Mouse (Mus musculus): ENCODE results near the gene Clp1.

Gene Clp1

DNA sequence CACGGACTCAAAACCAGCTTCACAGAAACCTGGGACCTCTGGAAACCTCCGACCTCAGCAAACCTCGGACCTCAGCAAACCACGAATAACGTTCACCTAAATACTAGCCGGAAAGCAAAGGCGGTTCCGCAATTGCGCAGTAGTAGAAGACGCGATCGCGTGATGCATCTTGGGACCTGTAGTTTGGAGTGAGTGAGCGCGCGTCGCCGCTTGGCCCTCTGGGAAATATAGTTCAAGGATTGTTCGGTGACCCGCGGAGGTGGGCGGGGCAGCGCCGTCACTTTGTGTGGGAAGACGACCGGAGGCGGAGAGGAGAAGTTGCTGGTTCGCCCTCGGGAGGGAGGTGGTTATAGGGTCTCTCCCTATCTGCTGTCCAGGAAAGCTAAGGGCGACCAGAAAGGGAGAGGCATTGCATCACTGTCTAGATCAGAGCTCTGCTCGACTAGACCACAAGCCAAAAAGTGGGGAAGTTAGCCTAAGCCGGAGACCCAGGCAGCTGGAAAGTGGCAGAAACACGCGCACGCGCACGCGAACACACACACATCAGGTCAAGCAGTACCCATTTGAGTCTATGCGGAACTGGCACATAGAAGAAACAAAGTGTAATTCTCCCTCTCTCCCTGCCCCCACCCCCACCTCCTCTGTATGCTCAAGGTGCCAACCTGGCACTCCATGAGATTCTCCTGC is at the start of gene Clp1:
Clp1 (minus strand) TSS at position 179 of the 687 bp plus-strand sequence.
- DNase-seq (ENCODE audit: low read depth, low spot score), result peak; percentile 99

DNA sequence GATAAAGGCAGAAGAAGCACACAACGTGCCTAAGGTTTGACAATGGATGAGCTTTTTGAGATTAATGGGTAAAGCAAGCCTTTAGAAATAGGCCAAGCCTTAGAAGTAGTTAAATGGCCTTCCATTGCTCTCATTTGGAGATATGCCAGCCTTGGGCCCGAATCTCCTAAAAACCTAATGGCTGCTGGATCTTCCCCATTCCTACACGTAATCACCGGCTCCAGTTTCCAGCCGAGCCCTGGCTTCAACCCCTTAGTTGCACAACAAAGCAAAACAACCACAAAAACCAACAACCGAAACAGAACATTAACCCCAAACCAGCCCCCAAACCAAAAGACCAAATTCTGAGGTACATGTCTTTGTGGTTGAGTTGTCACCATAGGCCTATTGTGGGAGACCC is 48.5 kb upstream of the Clp1 start:
- DNase-seq (ENCODE audit: low read depth, low spot score), result no peak

DNA sequence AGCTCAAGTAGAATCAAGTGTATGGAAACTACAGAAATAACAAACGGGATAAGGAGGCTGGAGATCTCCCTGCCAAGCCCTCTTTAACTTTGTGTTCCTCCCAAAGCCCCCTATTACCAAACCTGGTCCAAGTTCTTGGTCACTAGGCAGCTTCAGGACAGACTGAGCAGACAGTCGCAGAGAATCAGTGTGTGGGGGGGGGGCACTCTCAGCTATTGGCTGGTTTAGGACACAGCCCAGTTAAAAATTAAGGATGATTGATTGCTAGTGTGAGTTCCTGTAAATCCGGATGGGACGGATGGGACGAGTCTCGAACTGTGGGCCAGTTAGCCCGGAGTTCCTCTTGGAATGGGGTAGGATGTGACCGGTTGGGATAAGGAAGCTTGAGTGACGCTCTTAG is 48.1 kb upstream of the Clp1 start, which contains the start of gene Serping1:
Serping1 (minus strand) TSS at position 204 of the 400 bp plus-strand sequence.
- DNase-seq (ENCODE audit: low read depth, low spot score), result no peak

DNA sequence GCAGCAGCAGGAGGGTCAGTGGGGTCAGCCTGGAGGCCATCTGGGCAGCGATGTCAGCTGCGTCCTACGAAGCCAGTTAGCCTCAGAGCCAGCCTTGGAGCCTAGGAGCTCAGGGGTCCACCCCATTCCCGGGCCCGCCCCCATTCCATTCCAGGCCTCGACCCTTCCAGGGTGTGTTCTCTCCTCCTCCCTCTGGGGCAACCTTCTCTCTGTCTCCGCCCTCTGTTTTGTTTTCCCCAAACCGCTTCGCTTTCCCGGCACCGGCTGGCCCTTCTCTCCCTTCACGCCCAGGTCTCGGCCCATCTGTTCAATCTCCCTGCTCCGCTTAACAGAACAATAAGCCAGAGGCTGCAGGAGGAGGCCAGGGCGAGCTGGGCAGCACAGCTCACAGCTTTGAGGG is 47.6 kb upstream of the Clp1 start:
- DNase-seq (ENCODE audit: low read depth, low spot score), result peak; percentile 86

DNA sequence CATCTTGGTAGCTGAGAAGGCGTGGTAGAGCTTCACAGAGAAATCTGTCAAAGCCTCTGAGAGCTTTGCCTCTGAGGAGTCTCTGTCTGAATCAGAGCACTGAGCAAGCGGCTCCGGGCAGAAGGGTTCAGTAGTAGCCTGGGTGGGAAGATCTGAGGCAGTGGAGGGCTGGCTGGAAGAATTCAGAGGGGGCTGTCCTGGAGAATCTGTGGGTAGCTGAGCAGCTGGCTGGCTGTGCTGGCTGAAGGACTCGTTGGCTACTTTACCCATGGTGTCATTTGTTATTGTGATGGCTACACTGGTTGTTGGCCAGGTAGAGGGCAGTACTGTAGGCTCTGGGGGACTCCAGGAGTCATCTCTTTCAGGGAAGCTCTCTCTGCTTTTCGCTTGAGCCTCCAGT is 46.0 kb upstream of the Clp1 start:
- DNase-seq (ENCODE audit: low read depth, low spot score), result no peak

DNA sequence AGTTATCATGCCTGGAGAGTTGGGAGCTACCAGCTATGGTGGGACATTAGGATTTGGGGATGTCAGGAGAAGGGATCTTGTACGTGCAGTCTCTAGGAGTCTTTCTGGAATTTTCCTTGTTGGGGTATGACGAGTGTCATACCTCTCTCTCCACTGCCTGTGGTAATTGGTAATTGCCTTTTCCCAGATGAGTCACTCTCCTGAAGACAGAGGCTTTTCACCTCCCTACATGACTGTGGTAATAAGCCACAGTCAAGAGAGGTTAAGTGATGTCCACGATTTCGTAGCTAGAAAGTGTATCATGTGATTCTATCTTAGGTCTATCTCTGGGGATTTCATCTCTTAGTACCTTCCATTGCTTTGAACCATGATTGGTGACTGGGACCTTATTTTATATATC is 45.3 kb upstream of the Clp1 start:
- DNase-seq (ENCODE audit: low read depth, low spot score), result no peak

DNA sequence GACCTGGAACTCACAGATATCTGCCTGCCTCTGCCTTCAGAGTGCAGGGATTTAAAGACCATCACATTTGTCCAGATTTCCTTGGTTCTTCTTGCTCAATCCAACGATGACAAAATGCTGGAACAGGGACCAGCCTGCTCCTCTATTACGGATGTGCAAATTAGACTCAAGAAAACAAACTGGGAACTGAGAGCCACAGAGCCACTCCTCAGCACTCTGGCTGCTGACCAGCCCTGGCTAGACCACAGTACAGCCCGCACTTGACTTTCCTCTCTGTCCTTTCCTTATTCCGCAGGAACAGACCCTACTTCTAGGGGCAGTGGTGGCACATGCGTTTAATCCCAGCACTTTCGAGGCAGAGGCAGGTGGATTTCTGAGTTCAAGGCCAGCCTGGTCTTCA is 43.4 kb upstream of the Clp1 start:
- no peak for DNase-seq (ENCODE audit: low read depth, low spot score)

DNA sequence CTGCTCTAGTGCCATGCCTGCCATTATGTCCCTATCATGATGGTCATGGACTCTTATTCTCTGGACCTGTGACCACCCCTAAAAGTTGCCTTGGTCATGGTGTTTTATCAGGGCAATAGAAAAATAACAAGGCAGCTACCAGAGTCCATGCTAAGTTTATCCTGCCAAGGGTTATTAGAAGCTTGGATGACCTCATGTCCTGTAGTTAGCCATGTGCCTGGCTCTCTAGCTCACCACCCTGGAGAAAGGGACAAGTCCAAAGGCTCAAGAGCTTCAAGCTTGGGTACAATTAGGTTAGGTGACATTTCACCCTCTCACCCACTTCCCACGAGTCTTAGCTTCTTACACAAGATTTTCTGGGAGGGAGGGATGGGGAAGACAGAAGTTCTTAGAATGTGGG is 35.7 kb upstream of the Clp1 start:
- no peak for DNase-seq (ENCODE audit: low read depth, low spot score)

DNA sequence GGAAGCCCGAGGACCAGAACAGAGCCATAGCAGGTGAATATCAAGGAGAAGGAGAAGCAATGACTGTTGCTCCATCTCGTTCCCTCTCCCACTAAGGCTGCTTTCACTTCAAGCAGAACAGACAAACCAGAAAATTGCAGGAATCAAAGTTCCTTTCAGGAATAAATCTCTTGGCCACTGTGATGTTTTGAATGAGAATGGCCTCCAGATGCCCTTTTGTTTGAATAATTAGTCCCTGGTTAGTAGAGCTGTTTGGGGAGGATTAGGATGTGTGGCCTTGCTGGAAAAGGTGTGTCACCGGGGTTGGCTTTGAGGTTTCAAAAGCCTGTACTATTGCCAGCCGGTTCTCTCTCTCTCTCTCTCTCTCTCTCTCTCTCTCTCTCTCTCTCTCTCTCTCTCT is 35.1 kb upstream of the Clp1 start:
- DNase-seq (ENCODE audit: low read depth, low spot score), result peak; percentile 71

DNA sequence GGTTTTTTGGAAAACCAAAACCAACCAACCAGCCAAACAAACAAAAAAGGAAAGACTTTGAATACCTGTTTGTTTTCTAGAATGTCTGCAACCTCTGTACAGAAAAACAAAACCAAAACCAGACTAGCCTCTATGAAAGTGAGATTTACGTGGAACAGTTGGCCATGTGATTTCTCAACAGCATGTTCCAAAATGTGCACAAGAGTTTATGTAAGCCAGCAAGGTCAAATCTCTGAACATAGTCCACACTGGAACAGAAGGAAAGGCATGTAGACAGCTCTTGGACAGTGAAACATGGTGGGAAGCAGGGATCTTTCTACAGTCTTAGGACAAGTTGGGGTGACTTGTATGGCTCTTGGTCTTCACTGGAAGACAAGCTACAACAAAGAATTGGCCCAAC is 34.7 kb upstream of the Clp1 start:
- DNase-seq (ENCODE audit: low read depth, low spot score), result no peak

DNA sequence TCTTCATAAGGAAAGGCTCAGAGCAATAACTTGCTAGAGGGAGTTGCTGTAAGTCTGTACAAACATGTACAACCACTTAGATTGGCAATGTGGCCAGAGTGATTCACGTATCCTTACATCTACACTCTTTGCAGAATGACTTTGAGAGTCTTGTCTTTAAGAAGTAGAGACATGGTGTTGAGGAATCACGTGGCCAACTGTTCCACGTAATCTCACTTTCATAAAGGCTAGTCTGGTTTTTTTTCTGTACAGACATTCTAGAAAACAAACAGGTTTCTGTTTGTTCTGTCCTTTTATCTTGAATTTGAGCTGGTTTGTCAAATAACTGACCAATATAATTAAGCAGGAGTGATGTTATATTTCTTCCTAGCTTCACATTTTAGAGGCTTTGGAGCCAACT is 34.2 kb upstream of the Clp1 start:
- DNase-seq (ENCODE audit: low read depth, low spot score), result no peak

DNA sequence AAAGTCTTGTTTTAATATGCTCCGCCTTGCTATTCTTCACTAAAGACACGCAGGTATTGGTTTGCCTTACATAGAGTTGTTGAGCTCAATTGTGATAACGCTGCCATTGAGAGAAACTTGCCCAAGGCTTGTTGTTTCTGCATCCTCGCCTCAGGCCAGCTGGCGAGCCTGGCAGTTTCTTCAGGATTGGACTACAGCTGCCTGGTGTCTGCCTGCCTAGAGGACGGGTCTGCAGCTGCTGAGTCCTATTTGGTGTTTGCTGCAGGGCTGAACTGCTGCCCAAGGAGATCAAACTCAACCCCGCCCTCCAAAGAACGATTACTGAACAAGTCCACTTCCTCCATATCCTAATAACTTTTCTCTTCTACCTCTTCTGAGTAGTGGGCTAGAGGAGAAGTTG is 33.6 kb upstream of the Clp1 start:
- DNase-seq (ENCODE audit: low read depth, low spot score), result no peak

DNA sequence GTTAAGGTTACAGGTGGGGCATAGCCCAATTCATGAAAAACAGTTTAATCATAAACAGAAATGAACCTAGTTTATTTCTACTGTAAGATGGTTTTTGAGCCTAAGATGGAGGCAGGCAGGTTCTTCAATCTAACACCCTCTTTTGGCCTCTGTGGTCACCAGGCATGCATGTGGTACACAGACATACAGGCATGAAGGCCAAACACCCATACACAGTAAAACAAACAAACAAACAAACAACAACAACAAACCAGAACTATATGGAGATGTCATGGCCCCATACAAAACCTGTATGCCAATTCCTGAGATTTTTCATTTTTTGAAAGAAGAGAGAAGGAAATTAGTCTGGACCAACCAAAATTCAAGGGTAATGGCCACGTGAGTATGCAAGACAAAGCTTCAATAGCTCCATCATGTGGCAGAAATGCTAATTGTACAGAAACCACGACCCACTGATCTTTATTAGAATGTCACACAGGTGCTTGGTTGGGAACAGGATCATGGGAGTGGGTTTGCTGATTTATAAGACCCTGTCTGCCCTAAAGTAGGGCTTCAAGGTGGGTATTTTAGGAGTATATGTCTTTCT is 31.5 kb upstream of the Clp1 start:
- DNase-seq (ENCODE audit: low read depth, low spot score), result peak; percentile 65

DNA sequence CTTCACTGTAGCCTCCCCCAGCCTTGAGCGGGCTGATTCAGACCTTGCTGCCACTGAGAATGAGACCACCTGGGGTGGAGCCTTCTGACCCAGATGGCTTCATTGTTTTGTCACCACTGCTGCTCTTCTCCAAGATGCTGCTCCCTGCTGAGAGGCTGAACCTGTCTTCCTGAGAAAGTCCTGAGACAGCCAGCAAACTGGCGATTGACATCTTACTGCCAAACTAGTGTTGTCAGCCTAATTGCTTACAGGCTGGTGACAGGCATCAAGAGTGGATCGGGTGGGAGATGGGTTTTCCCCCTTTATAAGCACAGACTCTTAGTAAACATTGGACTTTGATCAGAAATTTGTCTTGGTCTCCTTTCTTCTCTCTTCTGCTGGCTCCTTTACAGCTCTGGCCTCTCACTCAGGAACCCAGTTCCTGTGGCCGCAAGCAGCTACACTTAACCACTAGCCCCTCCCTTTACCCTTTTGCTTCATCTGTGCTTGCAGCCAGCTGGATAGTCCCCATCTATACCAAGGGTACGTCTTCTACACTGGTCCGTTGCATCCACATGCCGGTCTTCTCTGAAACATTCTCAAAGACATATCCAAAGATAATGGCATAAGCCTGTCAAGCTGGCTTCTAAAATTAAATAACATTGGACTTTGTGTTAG is 30.0 kb upstream of the Clp1 start:
- DNase-seq (ENCODE audit: low read depth, low spot score), result peak; percentile 57

DNA sequence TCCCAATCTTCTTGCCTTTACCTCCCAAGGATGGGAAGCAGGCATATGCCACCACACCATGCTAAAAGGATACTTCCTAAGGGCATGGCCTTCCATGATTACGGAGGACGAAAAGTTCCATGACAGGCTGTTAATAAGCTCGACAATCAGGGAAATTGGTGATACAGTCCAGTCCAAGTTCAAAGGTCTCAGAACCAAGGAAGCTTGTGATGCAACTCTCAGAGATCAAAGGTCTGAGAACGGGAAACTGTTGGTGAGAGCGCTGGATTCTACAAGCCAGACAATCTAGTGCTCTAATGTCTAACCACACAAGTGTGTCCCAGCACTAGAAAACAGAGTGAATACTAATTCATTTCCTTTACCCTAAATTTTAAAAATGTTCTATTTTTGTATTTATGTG is 29.1 kb upstream of the Clp1 start:
- no peak for DNase-seq (ENCODE audit: low read depth, low spot score)

DNA sequence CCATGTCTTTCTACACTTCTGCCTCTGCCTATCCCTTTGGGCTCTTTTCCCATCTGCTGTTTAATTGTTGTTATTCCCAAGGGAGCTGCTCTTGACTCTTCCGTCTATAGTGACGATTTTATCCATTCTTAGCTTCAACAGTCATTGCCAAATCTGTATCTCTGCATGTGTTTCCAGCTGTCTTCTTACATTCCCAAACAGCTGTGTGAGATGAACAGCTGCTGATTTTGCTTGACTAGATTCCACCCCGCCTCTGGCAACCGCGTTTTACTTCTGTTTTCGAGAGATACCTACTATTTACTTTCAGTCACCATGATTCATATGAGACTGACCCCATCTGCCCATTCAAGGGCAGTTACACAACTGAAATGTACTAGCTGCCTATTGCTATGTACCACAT is 23.0 kb upstream of the Clp1 start:
- no peak for DNase-seq (ENCODE audit: low read depth, low spot score)

DNA sequence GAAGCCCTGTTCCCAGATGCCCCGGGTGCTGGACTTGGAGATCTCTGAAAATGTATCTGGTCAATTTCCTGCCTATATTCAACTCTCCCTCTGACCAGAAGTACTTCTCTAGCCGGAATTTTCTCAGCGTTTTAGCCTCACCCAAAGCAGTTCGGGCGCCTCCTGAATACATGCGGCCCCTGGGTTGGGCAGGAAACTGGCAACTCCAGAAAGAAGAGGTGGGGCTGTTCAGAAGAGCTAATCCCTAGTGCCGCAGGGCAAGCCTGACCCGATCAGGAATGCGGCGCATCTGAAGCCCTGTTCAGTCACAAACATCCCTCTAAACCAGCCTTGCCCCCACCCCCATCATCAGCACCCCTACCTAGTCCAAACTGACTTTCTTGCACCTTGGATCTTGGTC is 17.0 kb upstream of the Clp1 start:
- DNase-seq (ENCODE audit: low read depth, low spot score), result peak; percentile 94

DNA sequence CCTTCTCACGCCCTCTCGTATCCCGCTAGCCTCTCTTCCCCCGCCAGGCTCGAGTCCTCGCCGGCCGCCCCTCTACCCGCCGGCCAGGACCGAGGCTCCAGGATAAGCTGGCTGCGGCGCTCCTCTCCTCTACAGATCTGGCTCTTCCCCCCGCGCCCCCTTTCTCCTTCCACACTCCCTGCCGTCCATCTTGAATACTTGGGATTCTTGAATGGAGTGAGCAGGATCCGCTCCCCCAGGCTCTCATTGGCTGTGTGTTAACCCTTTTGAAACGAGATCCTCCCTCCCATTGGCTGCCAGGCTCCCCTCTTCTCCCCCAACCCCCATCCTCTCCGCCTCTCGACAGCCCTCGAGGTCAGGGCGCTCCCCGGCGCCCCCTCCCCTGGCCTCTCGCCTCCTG is 16.4 kb upstream of the Clp1 start, which contains the start of gene Gm19426:
Gm19426 (minus strand) TSS at position 95 of the 400 bp plus-strand sequence.
- peak; percentile 98 for DNase-seq (ENCODE audit: low read depth, low spot score)

DNA sequence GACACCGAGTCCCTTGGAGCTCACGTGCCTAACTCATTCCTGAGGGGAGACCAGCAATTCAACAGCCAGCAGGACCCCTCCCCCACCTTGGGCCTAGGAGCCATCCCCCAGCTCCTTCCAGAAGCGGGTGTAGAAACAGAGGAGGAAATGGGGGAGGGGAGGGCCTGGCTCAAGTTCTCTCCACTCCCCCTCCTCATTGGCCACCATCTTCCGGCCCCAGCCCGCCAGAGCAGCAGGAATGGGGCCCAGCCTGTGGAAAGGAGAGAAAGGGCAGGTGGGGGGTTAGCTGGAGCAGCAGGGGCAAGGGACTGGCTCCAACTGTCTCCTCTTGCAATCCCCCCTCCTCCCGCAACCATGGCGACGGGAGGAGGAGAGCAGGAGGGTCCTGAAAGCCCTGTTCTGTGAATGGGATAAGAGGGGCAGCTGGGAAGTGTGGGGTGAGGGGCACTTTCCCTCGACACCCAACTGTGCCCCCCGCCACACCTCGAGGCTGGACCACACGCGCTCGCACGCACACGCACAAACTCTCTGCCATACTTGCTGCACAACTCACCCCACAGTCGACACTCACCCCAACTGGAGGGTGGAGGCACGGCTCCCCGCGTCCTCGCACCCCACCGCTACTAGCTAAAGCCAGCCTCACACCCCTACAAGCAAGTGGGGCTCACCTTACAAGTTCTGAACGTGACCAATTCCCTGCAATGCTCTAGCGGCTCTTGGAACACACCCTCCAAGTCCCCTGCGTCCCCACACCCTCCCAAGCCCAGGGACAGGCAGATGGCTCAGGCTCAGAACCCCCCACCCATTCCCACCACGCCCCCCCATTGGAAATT is 15.5 kb upstream of the Clp1 start:
- peak; percentile 99 for DNase-seq (ENCODE audit: low read depth, low spot score)

DNA sequence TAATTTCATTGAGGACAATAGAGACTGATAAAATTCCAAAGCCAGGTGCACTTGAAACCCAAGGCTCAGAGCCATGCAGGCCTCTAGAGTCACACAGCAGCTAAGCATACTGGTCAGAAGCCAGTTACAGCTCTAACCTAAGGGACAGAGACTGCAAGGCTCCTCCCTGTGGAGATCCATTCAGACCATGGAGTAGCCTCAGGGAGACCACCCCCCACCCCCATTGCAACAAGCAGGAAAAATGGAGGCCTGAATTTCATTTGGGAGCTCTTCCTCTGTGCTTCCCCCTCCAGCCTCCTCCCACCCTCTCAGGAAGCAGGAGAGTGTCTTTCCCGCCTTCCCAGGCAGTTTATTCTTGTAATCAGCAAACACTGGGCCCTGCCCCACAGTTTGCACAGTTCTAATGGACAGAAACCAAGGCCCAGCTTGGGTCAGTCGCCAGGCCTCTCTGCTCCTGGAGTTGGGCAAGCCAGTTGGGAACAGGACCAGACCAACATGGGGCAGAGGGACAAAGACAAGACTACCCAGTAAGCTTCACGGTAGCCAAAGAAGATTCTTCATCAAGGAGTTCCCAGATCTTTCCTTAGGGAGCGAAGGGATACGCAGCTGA is 14.8 kb upstream of the Clp1 start:
- DNase-seq (ENCODE audit: low read depth, low spot score), result peak; percentile 74

DNA sequence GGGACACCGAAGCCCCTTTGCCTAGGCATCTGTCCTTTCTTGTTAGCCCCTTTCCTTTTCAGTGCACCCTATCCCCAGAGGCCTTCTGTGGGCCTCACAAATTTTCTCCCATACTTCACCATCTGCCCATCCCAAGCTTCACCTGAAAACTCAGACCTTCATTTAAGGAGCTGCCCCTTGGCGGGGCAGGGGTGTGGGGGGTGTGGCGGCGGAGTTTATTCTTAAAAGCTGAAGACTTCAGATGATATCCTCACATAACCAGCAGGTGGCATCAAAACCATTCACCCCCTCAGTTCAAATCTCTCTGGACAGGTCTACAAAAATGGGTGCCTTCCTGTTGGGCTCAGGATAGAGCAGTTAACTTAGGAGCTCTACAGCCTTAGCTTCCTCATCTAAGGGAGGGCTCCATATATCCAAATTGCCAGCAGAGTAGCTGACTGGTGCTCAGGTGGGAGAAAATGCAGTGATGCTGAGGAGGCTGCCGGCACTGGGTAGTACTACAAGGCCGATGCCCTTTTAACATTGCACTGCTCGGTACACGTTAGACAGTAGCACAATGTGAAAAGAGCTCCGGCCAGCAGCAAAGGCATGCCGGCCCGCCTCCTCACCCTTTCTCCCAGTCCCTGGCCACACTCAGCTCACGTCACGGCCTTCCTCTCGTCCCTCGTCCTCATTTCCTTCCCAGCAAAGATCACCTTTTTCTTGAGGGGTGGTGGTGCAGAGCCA is 13.6 kb upstream of the Clp1 start:
- peak; percentile 83 for DNase-seq (ENCODE audit: low read depth, low spot score)

Measured in ES-CJ7 (cell line).